Mouse (Mus musculus) thymus, postnatal 36 days (tissue): ENCODE data around the gene Agbl3.

Experiments
- DNase-seq, 2 experiments: peaks; one replicate each; pipeline ENCODE4 v3.0.0; 2022; ENCODE audit warnings: mixed read lengths in 2 of 2

Agbl3 gene

DNA sequence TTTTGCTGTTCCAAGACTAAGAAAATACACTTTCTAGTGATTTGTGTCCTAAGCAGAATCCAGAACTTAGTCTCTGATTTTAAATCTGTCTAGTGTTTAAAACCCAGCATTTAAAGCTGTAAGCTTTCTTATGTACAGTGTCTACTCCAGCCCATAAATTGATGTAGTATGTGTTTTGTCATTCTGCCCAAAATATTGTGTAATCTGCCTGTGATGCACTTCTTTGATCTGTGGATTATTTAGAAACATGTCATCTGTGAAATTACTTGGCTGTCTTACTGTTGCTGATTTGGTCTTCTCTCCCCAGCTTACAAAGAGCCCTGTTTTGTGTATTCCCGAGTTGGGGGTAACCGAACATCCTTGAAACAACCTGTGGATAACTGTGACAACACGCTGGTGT is 17.7 kb downstream of the Agbl3 start:
- DNase-seq = no peak

DNA sequence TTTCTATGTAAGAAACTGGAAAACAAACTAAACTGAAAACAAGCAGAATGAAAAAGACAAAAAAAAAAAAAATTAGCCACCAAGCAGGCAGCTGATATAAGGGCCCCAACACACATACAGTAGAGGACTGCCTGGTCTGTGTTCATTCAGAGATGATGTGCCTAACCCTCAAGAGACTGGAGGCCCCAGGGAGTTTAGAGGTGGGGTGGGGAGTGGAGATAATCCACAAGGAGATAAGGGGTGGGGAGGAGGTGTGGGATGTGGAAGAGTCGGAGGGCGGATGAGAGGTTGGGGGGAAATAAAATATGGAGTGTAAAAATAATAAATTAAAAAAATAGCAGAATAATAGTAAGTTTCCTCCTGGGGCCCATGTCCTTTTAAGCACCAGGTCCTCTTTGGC is 25.4 kb downstream of the Agbl3 start:
- no peak for DNase-seq

DNA sequence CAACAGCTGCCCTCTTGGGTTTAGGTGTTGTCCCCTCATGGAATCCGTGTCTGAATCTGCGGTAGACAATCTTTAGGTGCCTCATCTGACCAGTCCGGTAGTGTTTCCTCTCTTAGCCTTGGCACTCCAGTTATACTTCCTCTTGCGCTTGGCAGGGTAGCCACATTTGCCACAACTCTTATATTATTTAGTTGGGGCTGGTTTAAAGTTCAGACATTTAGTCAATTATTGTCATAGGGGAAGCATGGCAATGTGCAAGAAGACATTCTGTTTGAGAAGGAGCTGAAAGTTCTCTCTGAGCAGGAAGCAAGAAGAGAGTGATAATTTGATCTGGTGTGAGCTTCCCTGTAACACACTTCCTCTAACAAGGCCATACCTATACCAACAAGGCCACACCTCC is 30.4 kb downstream of the Agbl3 start:
- DNase-seq = no peak

DNA sequence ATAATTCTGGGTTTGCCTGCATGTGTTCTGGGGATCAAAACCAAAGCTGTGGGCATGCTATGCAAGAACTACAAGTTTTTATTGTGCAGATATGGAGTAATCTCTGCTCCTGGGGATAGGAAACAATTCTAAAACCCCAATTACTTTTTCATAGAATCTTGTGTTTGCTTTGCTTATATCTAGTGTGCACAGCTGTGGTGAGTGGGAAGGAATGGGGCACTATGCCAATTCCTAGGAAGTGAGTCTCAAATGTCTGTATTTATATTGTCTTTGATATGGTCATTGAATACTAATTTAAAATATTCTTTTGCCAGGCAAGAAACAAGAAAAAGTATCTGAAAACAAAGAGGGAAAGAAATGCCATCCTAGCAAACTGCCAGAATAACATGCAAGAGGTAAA is 44.2 kb downstream of the Agbl3 start:
- no peak for DNase-seq

DNA sequence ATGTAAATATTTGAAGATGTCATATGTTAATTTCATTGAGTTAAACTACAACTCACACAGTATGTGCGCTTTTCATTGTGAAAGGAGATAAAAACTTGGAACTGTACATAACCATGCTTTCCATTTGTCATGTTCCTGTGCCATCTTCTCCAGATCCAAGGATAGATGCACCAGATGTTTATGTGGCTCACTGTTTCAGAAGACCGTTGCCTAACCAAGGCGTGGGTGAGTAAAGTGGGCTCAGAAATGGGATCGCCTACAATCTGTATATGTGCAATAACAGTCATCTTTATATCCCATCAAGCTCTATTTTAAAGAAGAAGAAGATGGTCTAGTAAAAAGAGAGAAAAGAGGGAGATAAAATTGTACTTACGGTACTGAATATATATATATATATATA is 52.1 kb downstream of the Agbl3 start:
- DNase-seq = no peak

DNA sequence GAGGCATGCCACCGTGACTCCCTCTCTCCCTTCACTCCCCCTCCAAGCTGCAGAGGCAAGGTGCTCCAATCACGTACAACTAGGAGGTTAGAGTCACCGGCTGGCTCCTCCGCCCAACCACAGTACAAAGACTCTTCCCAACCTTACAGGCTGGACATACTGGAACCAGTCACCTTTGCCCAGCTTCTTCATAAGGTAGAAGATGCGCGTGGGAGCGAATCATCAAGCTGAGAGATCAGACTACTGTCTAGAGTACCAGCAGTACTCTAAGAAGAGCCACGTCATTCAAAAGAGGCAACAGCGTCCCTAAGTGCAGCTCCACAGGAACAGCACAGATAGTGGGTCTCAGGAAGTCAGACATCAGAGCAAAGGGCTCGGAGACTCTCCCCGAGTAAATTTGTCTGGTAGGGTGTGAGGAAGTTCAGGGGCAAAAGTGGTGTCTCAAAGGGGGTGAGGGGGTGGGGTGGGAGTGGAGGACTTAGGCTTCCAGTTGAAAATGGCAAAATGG is 81.4 kb downstream of the Agbl3 start:
- peak in 1 of 2 experiments; percentile 32 for DNase-seq

DNA sequence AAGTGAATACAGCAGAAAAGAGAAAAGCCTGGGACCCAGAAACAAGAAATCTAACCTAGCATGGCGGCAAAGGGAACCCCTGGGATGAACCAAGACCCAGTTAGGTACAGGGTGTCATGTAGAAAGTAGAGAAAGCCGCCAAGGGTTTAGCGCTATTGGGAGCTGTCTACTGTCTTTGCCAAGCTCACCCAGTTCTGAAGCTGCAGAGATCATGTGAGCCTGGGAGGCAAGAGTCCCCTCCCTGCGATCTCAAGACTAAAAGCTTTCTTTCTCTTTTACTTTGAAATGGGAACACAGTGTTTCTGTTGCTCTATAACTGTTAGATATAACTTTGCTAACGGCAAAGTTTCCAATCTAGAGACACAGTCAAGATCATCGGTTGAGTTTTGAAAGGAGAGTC is 82.1 kb downstream of the Agbl3 start:
- peak; percentile 43 to 58 for DNase-seq

DNA sequence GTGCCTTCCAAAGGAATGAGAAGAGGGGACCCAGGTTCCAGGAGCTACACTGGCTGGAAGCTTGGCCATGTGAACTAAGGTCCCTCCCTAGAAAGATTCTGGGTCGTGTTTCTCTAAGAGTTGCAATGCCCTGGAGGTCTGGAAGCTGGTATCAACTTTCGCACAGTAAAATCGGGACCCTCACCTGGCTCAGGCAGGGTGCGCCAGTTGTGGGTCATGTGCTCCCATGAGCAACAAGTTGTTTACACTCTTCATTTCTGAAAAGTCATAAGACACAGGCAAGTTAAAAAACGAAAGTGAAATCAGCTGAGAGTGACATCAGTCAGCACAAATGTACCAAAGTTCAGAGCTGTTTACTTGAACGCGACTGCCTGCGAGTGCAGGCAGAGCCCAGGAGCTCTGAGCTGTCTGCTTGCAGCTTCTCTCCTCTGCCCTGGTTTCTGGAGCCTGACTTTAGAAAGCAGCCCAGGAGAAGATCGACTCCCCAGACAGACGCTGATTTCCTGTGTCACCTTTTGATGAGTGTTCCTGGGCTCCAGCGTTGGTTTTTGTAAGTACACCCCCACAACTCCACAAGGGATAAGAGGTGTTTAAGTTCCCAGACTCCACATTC is 82.7 kb downstream of the Agbl3 start, which contains the start of gene Tmem140:
Gene Tmem140 (plus strand): TSS at position 356 of the 613 bp plus-strand sequence.
- peak; percentile 60 to 70 for DNase-seq

DNA sequence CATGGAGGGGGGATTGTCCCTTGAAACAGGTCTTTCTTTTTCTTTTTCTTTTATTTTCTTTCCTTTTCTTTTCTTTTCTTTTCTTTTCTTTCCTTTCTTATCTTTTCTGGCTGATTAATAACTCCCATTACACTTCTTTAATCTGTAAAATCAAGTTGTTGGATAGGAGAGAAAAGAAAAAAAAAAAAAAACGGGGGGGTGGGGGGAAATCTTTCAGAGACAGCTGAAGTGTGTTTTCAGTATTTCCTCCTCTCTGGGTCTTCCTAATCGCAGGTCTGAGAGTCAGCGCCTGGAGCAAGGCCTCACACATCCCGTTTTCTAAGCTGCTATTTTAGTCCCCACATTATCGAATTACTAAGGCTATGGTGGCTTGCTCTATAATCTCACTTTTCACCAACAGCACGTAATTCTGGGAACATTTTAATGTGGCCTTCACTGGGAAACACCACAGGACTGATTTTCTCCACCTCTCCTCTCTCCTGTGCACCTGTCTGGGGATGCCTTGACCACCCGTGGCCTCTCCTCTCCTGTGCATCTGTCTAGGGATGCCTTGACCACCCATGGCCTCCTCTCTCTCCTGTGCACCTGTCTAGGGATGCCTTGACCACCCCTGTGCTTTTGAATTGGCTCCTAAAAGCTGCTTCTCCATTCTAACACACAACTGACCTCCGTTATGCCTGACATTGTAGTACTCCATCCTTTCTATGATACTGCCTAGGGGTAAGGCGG is 83.7 kb downstream of the Agbl3 start:
- no peak for DNase-seq

DNA sequence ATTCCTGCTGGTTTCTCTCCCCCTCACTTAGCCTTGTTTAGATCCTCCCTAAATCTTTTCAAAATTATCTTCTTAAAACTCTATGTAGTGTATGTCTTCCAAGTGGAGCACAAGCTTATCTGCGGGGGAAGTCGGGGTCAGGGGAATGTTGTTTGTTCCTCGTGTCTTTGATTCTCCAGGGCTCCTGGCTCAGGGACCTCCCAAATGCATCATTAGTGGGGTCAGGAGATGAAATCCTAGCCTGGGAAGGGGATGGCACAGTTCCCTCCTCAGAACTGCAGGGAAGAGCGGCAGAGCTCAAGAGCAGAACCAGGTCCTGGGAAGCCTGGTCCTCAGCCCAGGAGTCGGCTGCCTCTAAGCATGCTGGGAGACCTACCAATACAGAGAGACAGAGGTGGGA is 85.0 kb downstream of the Agbl3 start:
- DNase-seq = no peak

DNA sequence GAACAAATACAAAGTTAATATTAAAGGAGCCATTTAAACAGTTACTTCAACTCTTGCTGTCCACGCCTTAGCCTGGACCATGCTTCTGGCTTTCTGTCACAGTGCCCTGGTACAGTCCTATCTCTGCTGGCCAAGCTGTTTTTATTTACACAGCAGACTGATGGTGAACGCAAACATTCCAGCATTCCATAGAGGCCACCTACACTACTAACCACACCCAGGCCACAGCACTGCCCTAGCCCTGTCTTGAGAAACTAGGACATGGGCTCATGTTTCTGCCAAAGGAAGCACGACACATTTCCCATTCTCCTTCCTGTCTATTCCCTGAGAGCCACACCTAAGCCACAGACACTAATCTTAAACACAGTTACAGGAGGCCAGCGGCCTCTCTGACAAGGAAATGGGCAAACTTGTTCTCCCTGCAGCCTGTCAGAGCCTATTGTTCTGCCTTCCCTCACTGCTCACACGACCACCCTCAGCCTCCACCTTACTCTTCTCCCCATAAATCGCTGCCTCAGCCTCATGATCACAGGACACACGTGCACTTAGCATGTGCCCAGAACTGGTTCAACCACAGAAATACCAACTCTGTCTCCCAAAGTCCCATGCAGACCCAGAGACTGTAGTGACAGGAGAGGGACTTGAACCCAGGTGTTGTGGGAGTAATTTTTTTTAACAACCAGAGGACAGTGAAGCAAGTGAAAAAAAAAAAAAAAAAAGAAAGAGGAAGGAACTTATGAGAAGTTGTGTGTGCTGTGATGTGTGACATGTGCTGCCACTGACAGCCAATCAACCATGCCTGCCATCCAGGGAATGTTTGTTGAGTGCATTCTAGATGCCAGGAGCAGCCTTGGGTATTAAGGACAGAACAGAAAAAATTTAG is 85.7 kb downstream of the Agbl3 start:
- no peak for DNase-seq

DNA sequence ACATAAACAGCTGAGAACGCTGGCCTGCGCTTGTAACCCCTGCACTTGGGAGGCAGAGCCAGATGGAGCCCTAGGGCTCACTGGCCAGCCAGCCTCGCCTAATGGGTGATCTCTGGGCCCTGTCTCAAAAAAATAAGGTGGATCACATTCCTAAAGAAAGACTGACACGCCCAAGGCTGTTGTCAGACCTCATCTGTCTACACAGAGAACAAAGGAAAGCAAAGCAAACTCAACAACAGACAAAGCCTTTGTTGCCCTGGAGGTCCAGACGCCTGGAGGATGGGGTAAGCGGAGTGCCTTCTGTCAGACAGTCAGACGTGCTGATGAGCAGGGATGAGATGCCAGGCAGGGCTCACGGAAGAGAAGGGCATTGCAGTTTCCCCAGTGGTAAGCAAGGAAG is 86.6 kb downstream of the Agbl3 start:
- no peak for DNase-seq

DNA sequence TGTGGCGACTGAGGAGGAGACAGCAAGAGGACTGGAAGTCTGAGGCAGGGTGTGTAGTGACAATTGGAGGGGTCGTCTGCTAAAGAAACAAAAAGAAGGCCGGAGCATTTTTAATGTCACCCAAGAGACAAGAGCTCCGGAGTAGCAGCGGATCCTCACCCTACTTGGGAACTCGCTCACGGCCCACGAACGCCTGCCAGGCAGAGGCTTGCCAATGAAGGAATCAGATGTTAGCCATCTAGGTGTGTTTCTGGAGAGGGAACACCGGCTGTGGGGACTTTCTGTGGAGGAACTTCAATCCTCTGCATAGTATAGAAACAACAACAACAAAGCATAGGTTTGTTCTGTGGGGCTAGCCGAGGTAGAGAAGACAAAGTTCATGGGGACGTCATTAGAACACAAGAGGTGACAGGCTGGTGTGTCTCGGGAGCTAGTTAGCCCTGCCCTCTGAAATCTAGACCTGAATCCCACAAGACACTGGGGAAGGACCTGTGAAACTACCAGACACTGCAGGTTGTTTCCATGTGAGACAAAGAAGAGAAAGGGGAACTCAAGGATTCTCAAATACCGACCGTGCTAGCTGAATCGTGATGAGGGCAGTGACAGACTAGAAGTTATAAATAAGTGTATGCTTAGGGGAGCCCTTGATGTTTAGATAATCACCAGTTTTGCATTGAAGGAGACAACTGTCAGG is 87.2 kb downstream of the Agbl3 start:
- no peak for DNase-seq

DNA sequence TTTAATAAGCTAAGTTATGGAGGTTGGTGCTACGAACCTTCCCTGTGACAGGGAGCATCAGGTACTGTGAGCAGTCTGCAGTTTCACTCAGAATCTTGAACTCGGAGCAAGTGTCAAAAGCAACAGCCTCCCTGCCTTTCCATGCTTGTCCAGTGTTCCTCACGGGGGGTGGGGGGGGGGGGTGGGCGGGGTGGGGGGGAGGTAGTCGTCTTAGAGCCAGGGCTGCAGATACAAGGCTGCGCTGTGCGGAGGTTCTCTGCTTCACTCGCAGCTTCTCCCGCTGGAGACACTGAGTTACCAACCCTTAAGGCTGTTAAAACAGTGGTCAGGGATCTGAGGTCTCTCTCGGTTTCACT is 87.7 kb downstream of the Agbl3 start:
- no peak for DNase-seq

DNA sequence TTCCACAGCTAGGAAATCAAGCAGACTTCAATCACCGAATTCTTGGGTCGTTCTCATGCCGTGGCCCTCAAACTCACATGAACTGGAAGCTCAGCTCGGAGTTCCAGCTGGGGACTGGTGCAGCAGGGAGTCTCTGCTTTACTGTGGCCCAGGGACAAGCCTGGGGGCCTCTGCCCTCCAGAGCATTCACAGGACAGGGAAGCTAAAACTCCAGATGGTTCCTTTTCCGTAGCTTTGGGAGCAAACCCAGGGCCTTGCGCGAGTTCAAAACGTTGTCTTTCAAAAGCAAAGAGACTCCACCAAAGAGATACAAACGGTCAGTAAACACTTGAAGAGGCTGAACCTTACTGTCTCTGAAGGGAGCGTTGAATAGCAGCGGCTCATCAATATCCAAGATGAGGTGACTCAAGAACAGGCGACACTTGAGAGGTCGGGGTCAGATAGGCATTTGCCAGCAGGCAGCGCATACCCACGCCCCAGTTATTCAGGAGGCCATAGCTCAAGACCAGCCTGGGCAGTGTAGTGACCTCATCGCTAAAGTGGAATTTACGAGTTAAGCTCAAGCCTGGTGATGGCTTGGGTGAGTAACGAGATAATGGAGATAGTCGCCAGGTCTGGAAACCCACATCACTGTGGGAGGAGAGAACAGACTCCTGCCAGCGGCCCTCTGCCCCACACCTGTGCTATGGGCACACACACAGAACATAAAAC is 88.4 kb downstream of the Agbl3 start:
- no peak for DNase-seq

DNA sequence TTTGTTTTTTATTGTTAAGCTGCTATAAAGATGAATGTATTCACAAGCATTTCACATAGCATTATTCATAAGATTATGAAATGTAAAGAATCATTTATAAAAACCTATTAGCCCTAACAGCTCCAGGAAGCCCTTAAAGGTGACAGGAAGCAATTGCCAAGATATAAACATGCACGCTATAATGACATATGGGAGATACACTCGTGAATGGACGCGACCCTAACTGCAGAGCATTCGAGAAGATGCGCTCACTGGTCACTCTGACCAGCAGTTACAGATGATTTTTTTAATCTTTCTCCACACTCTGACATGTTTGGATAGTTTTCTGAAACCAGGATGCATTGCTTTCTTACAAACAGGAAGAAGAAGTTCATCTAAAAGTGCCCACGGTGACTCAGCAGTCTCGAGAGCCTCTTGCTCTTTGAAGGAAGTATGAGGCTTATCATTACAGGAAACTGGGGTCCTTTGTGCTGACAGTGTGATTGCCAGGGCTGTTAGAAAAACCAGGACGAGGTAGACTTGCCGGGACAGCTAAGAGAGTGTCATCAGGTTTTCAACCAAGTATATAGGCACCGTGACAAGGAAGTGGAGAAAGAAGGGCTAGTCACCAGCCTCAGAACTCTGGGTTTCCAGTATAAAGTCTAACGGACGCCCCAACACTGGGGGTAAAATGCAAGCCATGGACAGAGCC is 89.1 kb downstream of the Agbl3 start:
- peak; percentile 44 to 64 for DNase-seq

DNA sequence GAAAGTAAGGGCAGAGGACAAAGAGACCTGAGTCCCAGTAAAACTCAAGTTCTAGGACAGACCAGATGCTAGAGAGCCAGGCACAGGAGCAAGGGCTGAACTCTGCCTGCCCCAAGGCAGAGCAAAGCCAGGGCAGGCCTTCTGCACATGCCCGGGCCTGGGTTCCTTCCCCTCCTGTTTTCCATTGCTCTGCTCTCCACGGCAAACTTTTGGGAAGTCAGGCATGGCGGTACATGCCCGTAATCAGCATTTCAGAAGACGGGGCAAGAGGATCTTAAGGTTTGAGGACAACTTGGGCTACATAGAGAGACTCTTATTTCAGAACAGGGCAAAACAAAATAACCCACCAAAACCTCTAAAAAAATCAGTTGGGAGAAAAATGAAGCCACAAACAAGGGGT is 89.9 kb downstream of the Agbl3 start:
- no peak for DNase-seq

DNA sequence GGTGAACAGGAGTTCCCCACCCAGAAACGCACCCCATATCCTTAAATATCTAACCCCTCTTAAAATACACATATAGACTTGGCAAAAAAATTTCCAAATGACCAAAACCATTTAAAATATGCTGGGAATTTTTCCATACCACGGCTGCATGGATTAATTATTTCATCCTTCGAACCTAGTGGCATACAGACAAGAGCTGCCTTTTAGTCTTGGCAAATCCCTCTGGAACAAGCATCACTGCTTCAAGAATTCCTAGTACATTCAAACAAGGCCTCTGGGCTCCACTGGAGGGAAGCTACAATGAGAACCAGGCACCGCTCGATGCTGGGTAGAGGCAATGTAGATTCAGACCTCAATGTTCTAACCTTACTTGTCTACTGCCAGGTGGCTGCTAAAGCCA is 90.5 kb downstream of the Agbl3 start:
- DNase-seq = no peak

DNA sequence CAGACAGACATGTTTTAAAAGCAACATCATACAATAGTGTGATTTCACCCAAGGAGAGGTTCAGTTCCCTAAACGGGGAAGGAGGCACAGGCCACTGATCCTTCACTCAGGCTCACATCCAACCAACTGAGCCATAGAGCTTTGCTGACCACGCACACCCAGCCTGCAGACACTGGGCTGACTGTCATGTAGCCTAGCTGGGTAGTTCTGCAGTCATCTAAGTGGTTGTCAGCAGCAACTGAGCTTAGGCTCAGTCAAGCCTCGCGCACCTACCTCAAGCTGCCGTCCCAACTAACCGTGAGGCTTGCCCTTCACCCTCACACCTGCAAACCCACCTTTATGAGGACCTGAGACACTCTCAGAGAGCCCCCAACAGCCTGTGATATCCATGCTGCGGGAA is 91.7 kb downstream of the Agbl3 start:
- DNase-seq = no peak

DNA sequence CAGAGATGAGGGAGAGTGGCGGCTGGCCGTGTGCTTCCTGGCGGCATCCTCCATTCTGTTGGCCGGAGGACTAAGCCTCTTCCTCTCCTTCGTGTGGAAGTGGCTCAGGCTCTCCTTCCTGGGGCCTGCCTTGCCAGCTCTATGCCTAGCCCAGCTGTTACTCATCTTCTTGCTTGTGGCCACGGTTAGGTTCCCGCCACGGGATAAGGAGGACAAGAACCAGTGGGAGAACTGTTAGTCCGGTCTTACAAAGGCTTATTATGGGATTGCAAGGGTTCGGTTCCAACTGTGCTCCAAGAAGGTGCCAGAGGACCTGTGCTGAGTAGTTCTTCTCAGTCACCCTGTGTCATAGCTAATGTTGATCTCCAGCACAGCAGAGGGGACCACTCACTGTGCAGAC is 92.6 kb downstream of the Agbl3 start:
- DNase-seq = no peak

DNA sequence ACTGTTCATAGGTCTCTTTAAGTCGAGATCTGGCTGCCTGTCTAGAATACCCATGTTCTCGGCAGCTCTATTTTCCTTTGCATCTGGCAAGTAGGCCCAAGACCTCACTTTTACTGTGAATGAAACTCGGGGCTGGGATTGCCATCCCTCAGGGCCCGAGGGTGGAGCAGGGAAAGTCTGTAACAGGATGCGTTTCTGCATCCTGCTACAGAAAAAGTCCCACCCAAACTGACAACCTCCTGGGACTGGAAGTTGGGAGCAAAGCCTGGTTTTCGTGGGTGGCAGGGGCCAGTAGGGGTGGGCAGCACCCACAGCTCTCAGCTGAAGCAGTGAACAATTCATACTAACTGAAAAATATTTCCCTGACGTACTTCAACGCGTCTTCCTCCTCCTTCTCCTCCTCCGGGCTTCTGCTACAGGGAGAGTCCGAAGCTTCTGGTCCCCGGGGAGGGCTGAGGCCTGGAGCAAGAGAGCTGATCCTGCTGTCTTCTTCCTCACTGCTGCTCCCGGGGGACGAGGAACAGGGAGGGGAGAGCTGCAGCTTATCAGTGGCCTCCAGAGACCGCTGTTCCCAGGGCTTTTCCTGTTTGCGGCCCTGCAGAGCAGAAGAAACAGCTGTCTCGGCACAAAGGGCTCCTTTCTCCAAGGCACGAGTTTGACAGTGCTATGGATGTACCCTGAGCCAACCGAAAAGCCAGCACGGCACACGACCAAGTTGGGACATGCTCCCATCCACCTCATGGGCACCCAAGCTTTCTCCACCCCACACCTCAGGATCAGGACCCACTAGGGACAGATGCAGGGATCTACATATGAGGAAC is 94.1 kb downstream of the Agbl3 start:
- DNase-seq = peak in 1 of 2 experiments; percentile 36
